Mouse (Mus musculus): ENCODE results near the gene Wfikkn1.
"Not testable (repeated sequence)": the region's sequence is repeated elsewhere in the genome, so short reads cannot be mapped to it uniquely, and the experiment has no call there.

Gene Wfikkn1

DNA sequence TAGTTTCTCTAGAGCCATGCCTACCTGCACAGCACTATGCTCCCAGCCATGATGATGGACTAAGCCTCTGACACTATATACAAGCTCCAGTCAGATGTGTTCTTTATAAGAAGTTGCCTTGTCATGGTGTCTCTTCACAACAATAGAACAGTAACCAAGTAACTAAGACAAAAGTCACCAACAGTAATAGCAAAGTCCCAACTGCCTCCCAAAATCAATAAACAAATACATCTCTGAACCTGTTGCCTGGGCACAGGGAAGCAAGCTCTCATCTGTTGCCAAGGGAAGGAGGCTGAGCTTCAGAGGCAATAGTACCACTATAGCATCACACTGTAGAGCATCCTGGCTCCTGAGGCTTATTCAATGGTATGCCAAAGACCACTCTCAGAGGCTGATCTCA is 6.1 kb upstream of the Wfikkn1 start:
- DNase-seq (ENCODE audit: extremely low read depth, insufficient read length, low spot score): no peak

DNA sequence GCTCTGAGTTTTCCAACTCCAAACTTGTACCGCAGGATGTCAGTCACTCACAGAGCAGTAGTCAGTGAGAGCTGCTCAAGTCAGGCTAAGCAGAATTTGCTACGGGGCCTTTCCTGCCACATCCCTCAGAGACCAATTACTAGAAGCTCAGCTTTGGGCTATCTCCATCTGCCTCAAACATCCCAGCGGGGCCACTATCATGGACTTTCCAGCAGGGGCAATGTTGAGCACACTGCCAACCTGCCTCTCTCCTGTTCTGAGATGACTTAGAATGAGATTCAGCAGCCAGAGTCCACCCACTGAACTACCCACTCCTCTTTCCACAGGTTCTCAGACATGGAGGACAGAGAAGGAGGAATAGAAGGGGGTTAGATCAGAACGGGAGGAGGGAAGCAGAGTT is 5.0 kb upstream of the Wfikkn1 start:
- no peak for DNase-seq (ENCODE audit: extremely low read depth, insufficient read length, low spot score)

DNA sequence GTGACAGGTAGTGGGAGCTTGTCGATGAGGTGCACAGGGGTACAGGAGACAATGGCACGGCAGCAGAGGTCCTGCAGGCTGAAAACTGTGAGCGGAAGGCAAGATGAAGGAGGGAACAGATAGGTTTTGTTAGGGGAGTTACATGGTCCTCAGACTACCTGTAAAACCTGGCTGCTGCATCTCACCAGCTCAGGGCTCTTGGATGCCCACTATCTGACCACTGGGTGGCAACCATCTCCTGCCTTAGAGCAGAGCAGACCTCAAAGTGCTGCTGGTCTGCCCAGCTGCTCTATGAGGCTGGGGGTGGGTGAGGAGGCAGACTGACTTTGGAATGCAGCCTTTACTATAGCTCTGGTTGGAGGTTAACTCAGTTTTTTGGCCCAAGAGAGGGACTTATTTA is 3.2 kb upstream of the Wfikkn1 start:
- no peak for DNase-seq (ENCODE audit: extremely low read depth, insufficient read length, low spot score)

DNA sequence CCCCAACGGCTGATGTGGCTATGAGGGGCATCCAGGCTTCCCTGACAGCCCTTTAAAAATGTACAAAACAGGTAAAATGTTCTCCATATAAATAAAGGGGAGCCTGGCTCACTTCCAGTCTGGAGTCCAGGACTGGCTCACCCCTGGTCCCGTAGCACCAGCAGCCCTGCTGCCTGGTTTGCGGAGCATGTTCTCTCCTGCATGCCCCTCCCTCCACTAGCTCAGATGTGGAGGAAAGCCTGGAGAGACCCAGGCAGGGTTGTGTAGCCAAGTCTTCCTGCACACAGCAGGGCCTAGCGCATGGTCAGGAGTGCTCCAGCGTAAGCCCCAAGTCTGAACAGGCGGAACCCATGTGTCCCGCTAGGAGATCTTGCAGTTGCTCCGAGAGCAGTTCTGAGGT is 2.6 kb upstream of the Wfikkn1 start:
- no peak for DNase-seq (ENCODE audit: extremely low read depth, insufficient read length, low spot score)

DNA sequence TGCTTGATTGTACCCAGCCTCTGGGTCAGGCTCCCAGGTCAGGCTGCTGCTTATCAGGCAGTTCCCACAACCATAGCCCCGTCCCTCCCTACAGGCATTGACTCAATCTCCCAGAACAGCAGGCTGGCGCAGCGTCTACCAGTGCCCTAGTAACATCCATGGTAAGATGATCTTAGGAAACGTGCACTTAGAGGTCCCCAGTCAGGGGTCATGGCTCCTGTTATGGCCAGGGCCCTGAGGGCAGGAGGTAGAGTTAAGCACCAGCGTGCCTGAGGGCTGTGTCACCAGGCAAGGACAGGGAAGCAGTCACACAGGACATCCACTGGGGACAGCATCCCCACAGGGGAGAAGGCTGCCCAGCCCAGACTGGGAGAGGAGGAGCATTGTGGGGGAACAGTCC is 1.6 kb upstream of the Wfikkn1 start:
- DNase-seq (ENCODE audit: extremely low read depth, insufficient read length, low spot score): no peak

DNA sequence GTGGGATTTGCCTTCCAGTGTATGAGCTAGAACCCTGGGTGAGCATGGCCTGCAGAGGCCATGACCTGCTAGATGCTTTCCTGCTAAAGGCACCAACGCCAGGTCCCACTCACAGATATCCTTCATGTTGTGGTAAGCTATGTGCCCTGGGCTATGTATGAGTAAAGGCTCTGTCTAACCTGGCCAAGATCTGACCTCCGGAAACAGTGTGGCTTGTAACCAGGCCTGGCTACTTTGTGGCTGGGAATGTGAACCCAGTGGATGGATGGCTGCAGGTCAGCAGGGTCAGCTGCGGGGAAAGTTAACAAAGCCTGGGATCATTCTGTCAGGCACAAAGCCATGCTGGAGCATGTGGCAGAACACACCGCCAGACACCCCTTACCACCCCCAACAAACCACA is 1.0 kb upstream of the Wfikkn1 start:
- no peak for DNase-seq (ENCODE audit: extremely low read depth, insufficient read length, low spot score)

DNA sequence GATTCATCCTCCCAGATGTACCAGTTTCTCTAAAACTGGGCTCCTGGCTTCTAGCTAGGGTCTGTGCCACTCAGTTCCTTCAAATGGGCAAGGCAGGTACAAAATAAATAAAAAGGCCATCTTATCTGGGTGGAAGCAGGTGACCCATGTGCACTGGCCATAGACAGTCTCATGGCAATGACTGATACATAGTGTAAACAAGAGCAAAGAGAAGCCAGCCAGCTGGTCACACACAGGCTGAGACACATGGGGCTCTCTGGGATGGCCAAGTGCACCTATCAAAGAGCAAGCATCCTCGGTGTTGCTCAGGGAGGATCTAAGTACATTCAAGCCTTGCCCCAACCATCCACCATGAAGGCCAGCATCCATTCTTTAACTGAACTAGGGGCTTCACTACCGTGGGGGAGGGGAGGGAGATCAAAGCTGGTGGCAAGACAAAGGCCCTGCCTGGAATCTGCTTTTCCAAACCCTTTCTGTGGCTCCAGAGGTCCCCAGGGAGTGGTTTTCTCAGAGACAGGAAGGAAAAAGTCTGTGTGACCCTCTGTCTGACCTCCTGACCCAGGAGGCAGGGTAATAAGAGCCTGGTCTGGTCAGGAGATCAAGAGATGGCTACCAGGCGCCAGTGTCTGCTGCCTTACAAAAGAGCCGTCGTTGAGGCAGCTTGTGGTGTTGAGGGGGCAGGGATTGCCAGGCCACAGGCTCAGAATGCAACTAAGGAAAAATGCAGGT is 419 bp upstream of the Wfikkn1 start:
- no peak for DNase-seq (ENCODE audit: extremely low read depth, insufficient read length, low spot score)

DNA sequence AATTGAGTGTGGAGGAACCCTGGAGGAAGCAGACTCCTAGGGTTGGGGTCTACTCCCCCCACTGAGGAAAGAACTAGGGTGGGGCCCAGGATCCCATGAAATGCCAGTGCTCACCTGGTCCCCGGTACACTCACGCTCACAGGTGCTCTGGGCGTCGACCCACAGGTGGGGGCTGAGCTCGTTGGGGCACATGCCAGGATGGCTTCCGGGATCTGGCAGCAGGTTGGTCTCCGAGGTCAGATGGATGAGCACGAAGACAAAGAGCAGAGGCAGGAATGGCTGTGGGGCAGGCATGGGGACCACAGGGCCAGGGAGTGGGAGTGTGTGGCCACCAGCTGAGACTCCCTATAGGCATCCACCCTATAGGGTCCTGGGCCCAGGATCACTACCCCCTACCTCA is 908 bp downstream of the Wfikkn1 start:
- DNase-seq (ENCODE audit: extremely low read depth, insufficient read length, low spot score): no peak

DNA sequence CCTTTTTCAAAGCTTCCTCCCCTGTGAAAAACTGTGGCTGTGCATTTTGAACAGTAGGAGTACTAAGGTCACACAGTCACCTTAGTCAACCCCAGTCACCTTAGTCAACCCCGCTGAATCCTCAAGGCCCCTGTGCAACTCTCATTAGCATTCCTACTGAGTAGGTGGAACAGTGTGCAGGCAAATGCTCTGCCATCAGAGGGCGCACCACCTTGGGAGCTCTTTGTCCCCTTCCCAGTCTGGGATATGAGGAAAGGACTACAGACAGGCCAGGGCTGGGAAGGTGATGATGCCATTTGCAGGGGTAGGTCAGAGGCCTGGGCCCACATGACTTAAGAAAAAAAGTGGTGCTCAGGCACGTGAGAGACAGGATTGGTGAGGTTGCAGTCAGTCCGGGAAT is 1.4 kb downstream of the Wfikkn1 start:
- DNase-seq (ENCODE audit: extremely low read depth, insufficient read length, low spot score): no peak

DNA sequence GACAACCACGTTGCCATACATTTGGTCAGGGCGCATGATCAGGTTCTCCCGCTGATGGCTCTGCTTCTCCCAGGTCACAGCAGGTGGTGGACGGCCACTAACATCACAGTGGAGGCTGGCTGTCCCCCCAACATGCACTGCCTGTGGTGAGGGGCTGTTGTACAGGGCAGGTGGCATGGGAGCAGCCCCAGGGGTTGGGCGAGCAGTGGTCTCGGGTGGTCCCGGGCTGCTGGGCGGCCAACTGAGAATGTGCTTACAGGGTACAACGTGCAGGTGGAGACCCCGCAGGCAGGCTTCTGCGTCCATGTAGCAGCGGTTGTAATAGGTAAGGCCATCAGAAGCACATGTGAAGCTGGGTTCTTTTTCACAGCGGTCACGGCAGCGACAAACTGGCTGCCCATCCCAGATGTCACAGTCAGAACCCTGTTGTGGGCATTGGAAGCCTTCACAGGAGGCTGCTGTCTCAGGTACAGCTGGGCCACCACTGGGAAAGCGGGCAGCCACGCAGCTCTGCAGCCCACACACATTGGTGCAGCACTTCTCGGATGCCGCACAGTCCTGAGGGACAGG is 2.0 kb downstream of the Wfikkn1 start:
- DNase-seq (ENCODE audit: extremely low read depth, insufficient read length, low spot score): no peak

DNA sequence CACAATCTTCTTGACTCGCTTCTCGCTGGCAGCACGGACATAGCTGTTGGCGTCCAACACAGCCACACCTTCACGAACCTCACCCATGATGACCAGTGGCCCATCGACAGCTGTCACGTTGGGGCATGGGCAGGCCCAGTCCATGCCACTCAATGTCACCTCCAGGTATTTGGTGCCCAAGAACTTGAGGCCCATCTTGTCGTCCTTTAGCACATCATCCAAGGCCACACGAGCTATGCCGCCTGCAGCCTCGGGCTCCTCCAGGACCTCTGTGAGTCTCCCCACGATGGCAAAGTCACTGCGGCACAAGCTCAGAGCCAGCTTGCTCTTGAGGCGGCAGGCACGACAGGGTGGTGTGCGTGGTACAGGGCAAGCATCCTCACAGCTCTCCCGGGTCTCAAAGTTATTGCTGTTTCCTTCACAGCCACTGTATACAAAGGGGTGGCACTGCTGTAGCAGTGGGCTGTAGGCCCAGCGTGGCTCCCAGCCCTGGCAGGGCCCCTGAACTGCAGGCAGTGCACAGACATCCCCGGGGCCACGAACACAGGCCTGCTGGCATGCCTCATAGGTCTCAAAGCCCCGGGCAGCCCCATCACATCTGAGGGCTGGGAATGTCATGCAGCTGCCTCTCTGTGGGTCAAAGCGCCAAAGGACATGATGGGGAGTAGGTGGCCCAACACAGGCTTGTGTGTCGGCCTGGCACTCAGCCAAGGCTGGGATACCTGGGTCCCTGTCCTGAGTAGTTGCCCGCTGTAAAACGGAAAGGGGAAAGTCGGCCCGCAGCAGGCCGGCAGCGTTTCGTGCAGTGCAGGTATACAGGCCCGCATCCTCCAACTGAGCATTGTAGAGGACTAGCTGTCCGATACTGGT is 2.7 kb downstream of the Wfikkn1 start:
- DNase-seq (ENCODE audit: extremely low read depth, insufficient read length, low spot score): no peak

DNA sequence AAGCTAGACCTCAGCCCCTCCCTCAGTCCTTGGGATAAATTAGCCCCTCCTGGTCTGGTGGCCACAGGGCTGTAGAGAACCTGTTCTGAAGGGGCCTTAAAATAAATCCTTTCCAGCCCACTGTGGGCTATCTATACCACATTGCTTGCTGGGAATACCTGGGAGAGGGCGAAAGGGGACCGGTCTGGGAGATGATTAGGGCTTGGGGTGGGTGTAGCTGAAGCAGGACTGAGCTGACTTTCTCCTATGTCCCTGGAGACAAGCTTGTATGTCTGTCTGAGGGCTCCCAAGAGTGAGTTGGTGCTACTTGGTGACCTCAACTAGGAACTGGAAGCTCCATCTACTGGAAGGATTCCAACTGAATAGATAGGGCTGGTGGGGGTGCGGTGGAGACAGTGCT is 3.6 kb downstream of the Wfikkn1 start:
- no peak for DNase-seq (ENCODE audit: extremely low read depth, insufficient read length, low spot score)

DNA sequence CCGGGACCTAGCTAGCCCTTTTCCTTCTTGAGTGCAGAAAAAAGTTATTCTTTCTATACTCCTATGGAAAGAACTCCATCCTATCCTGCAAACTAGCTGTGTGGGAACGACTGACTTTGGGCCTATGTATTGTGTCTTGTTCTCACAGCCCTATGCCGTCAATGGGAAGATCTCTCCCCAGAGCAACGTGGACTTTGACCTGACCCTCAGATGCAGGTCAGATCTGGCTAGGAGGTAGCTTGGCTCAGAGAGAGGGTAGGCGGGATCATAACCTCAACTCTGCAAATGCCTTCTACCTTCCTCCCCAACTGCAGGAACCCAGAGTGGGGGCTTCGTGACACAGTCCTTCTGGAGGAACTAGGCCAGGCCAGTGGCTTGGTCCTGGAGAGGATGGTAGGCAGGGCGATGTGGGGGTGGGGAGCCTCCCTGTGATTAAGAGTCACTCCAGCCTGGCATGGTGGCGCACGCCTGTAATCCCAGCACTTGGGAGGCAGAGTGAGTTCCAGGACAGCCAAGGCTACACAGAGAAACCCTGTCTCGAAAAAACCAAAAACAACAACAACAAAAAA is 4.2 kb downstream of the Wfikkn1 start:
- no peak for DNase-seq (ENCODE audit: extremely low read depth, insufficient read length, low spot score)

DNA sequence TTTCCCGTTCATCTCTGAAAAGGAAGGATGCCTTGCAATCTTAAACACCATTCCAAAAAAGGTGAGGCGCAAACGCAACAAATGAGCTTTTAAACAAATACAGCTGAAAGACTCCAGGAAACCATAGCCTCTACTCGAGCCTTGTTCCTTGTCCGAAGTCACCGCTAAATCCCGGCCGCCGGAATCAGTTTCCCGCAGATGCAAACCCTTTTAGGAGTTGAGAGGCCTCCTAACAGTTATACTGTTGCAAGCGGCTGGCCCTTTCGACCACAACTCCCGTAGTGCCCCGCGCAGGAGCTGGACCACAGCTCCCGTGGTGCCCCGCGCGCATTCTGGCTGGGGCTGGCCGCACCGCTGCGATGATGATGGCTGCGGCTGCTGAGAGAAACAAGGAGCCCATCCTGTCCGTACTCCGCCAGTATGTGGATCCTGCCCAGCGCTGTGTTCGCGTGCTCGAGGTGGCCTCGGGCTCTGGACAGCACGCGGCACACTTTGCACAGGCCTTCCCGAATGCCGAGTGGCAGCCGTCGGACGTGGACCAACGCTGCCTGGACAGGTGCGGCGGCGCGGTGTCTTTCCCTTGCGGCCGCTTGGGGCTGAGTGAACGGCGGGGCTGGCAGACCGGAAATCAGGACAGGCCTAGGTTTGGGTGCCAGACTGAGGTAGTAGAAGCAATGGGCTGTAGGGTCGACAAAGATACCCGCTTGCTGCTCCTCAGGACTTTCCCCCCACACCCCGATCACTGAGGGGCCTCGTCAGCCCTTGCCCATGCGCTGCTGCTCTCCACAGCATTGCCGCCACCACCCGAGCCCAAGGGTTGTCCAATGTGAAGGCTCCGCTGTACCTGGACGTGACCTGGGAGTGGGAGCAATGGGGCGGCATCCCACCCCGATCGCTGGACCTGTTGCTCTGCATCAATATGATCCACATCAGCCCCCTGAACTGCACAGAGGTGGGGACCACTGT is 5.2 kb downstream of the Wfikkn1 start:
- peak; percentile 92 for DNase-seq (ENCODE audit: extremely low read depth, insufficient read length, low spot score)

DNA sequence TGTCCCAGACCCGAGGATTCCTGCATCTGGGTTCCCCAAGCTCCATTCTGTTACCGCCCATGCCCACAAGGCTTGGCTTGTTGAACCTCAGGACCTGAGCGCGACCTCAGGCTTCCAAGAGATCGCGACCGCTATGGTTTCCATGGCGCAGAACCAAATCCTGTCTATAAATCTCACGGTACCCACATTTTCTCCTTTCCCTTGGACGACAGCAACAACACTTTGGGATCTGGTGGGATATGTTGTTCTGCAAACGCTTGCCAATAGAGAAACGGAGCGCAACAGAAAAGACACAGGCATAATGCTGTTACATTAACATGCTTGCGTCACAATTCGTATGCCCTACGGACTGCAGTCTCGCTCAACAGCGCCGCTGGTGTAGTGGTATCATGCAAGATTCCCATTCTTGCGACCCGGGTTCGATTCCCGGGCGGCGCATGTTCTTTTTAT is 5.9 kb downstream of the Wfikkn1 start, which contains the start of gene Mettl26:
Gene Mettl26 (plus strand): TSS at position 354 of the 450 bp plus-strand sequence.
- no peak for DNase-seq (ENCODE audit: extremely low read depth, insufficient read length, low spot score)

DNA sequence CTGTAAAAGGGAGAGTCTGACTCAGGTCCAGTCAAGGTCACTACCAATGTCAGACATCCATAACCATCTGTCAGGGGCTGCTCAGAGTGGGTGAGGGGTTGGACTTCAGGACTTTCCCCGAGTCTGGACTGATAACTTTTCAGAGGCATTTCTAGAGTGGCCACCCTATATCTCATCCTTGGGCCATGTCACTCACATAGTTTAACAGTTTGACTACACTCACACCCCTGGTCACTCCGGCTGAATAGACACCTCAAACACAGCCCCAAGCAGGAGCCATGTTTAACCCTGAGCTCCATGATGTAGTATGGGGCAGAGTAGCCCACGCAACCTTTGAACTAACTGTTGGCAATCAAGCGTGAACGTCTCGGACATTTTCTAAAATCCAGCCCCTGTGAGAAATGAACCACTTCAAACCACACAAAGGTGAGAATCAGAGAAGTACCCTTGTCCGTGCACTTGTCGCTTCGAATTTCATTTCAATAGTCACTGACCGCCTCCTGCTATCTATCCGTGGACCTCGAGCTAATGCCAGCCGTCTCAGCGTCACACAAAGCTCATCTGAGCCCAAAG is 6.4 kb downstream of the Wfikkn1 start:
- DNase-seq (ENCODE audit: extremely low read depth, insufficient read length, low spot score): no peak

DNA sequence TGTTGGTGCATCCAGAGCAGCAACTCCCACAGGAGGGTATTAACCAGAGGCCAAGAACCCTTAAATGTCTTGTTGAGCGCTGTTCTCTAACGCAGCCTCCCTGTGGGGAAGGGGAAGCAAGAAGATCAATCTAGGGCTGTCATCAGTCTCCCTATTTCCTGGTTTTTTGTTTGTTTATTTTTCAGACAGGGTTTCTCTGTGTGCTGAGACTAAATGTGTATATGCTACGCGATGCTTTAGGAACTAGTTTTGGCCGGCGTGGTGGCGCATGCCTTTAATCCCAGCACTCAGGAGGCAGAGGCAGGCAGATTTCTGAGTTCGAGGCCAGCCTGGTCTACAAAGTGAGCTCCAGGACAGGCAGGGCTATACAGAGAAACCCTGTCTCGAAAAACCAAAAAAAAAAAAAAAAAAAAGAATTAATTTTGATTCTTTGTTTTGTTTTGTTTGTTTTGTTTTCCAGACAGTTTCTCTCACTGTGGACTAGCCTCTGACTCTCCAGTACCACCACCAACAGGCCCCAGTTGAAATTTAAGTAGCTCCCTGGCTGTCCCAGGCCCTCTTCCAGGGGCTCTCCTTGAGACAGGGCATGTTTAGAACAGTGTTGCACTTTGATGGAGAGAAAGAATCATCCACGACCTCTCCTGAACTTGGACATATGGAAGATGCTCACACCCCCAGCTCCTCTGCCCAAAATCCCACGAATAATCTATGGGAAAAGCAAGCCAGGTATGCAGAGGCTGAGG is 7.1 kb downstream of the Wfikkn1 start:
- DNase-seq (ENCODE audit: extremely low read depth, insufficient read length, low spot score): no peak

DNA sequence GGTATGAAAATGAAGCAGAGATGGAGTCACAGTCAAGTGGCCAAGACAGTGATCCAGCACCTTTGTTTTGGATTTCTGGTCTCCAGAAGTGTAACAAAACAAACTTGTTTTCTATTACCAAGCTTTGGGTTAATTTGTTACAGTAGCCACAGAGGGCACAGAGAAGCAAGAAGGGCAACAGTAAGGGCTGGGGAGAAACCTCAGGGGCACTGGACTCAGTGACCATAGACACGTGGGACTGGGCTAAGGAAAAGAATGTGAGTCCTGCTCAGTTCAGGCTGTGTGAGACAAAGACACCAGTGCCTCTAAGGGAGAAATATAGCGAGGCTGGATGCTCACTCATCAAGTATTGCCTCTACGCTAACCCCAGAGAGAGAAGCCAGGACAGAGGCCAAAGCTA is 8.0 kb downstream of the Wfikkn1 start:
- no peak for DNase-seq (ENCODE audit: extremely low read depth, insufficient read length, low spot score)

DNA sequence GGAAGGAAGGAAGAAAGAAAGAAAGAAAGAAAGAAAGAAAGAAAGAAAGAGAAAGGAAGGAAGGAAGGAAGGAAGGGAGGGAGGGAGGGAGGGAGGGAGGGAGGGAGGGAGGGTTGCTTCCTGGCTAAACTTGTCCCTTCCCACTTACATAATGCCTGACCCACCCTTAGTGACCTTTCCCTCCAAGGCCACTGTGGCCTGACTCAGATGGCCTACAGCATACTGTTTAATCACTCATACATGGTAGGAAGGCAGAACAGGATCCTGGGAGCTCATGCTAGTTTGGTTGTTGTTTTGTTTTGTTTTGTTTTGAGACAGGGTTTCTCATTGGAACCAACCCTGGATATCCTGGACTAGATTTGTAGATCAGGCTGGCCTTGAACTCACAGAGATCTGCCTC is 9.1 kb downstream of the Wfikkn1 start:
- not testable (repeated sequence) for DNase-seq (ENCODE audit: extremely low read depth, insufficient read length, low spot score)
